Comparison of ENCODE assay signal across 21 mouse cellular contexts in the genomic region with DNA sequence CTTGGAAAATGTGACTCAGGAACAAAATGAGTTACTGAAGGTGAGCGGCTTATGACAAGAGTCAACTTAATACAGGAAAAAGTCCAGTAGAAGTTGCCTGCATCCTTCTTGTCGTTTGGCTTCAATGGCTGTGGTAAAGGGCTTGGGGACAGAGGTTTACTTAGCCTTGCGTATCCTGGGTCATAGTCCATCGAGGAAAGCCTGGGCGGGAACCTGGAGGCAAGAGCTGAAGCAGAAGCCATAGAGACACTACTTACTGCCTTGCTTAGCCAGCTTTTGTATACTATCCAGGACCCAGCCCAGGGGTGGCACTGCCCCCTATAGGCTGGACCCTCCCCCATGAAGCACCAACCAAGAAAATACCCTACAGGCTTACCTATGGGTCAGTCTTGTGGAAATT.
DNase-seq lines count a peak whose midpoint lies in the region; ATAC-seq and TF ChIP-seq lines count a peak whose summit lies in the region.
"Had no signal": no experiment of that assay in that cellular context is flagged by ENCODE, and none has a peak within 500 bp of the region (broad histone marks: within the 10 kb centered on the region; RNA-seq: fewer than 3 reads in every experiment).

No protein-coding gene starts in this region.

- TF ChIP-seq EP300 in liver, postnatal 0 days (IDR thresholded peaks at IDR 0.05; ENCODE audit: low read depth): no peak

- H3K4me1 ChIP-seq in liver, adult 2 months (ENCODE audit: control insufficient read depth, insufficient read depth, low read length): no peaks in the 10 kb centered on the region
- no peaks in the 10 kb centered on the region for H3K4me1 ChIP-seq in liver, postnatal 0 days (ENCODE audit: insufficient read depth)
- no peaks in the 10 kb centered on the region for H3K4me1 ChIP-seq in kidney, postnatal 0 days (replicated peaks; ENCODE audit: insufficient read depth, low read length)
- H3K4me1 ChIP-seq in small intestine, adult 2 months (ENCODE audit: control insufficient read depth, insufficient read depth, insufficient read length, low read length): peaks cover 10% of the 10 kb centered on the region; the same call in 1 of the 2 replicates
- H3K4me1 ChIP-seq: embryonic facial prominence, embryonic 15.5 days; hindbrain, embryonic 15.5 days; limb, embryonic 15.5 days; liver, embryonic 15.5 days had no signal

- H3K36me3 ChIP-seq in liver, adult 2 months (ENCODE audit: control insufficient read depth, insufficient read depth, low read length): peaks cover 43% of the 10 kb centered on the region
- H3K36me3 ChIP-seq in liver, postnatal 0 days (replicated peaks; ENCODE audit: insufficient read depth, low read length): peaks cover 6% of the 10 kb centered on the region
- H3K36me3 ChIP-seq in kidney, postnatal 0 days (ENCODE audit: insufficient read depth, low read length): peaks cover 31% of the 10 kb centered on the region
- H3K36me3 ChIP-seq in small intestine, adult 2 months (ENCODE audit: control insufficient read depth, insufficient read depth, low read length): peaks cover 9% of the 10 kb centered on the region
- H3K36me3 ChIP-seq: embryonic facial prominence, embryonic 15.5 days; G1E; liver, embryonic 15.5 days had no signal

- H3K9ac ChIP-seq in liver, adult 2 months (ENCODE audit: low read depth, low read length): no peak overlapping the region
- no peak overlapping the region for H3K9ac ChIP-seq in liver, postnatal 0 days (replicated peaks)
- no peak overlapping the region for H3K9ac ChIP-seq in kidney, postnatal 0 days (ENCODE audit: low read depth, low read length)
- H3K9ac ChIP-seq: embryonic facial prominence, embryonic 15.5 days; heart, embryonic 15.5 days; hindbrain, embryonic 15.5 days; limb, embryonic 15.5 days; liver, embryonic 15.5 days had no signal

- no peak for TF ChIP-seq CTCF in liver, adult 2 months (IDR thresholded peaks at IDR 0.05; ENCODE audit: low read depth, low read length)
- no peak for TF ChIP-seq CTCF in liver, postnatal 0 days (IDR thresholded peaks at IDR 0.05; ENCODE audit: low read depth)
- TF ChIP-seq CTCF in kidney, postnatal 0 days (IDR thresholded peaks at IDR 0.05; ENCODE audit: low read depth): peak; percentile 22; the same call in 1 of the 2 replicates
- TF ChIP-seq CTCF in small intestine, adult 2 months (IDR thresholded peaks at IDR 0.05; ENCODE audit: extremely low read depth, insufficient read length, insufficient replicate concordance, low read depth, low read length): no peak

- H3K4me2 ChIP-seq in liver, postnatal 0 days (ENCODE audit: low read depth, low read length): no peak overlapping the region
- H3K4me2 ChIP-seq in kidney, postnatal 0 days (ENCODE audit: low read length): no peak overlapping the region
- H3K4me2 ChIP-seq: embryonic facial prominence, embryonic 15.5 days; heart, embryonic 15.5 days; hindbrain, embryonic 15.5 days; limb, embryonic 15.5 days; liver, embryonic 15.5 days had no signal

- no peaks in the 10 kb centered on the region for H3K9me3 ChIP-seq in liver, postnatal 0 days (ENCODE audit: low read length)
- no peaks in the 10 kb centered on the region for H3K9me3 ChIP-seq in kidney, postnatal 0 days (replicated peaks; ENCODE audit: low read length)
- H3K9me3 ChIP-seq: embryonic facial prominence, embryonic 15.5 days; G1E; heart, embryonic 15.5 days; hindbrain, embryonic 15.5 days; limb, embryonic 15.5 days; liver, embryonic 15.5 days had no signal

- H3K27me3 ChIP-seq in liver, adult 2 months (ENCODE audit: control insufficient read depth, insufficient read depth, low read length): no peaks in the 10 kb centered on the region
- H3K27me3 ChIP-seq in liver, postnatal 0 days (ENCODE audit: insufficient read depth, low read length): no peaks in the 10 kb centered on the region
- no peaks in the 10 kb centered on the region for H3K27me3 ChIP-seq in kidney, postnatal 0 days (ENCODE audit: insufficient read depth, low read length)
- H3K27me3 ChIP-seq in small intestine, adult 2 months (ENCODE audit: control insufficient read depth, insufficient read depth, low read length): no peaks in the 10 kb centered on the region
- H3K27me3 ChIP-seq: embryonic facial prominence, embryonic 15.5 days; heart, embryonic 15.5 days; hindbrain, embryonic 15.5 days; limb, embryonic 15.5 days; liver, embryonic 15.5 days had no signal

- TF ChIP-seq POLR2A in liver, adult 2 months (IDR thresholded peaks at IDR 0.05; ENCODE audit: extremely low read depth, insufficient read depth, low read length): no peak
- TF ChIP-seq POLR2A in small intestine, adult 2 months (IDR thresholded peaks at IDR 0.05; ENCODE audit: low read depth, low read length): peak; percentile 18; the same call in 1 of the 2 replicates

- H3K79me2 ChIP-seq in liver, adult 2 months (ENCODE audit: control insufficient read depth, insufficient read depth, low read length): no peaks in the 10 kb centered on the region

- 76% methylated on average over 5 of the region's 5 CpGs for WGBS in liver, adult 2 months
- WGBS in liver, postnatal 0 days (ENCODE audit: insufficient replicate concordance): 80% methylated on average over 5 of the region's 5 CpGs
- WGBS in kidney, postnatal 0 days: 82% methylated on average over 5 of the region's 5 CpGs
- 35% methylated on average over 5 of the region's 5 CpGs for WGBS in small intestine, adult 2 months

- peak; percentile 21 for DNase-seq in liver, adult 2 months (ENCODE audit: extremely low read depth, low read depth, low spot score)
- no peak for DNase-seq in liver, postnatal 0 days
- DNase-seq in kidney, postnatal 0 days (ENCODE audit: low spot score): no peak
- DNase-seq in thymus, postnatal 14 days: no peak
- DNase-seq in spleen, postnatal 36 days (ENCODE audit: low spot score in 2 of 2): no peak
- DNase-seq: adrenal gland, adult 2 months; cerebellum, adult 11 months; cerebellum, adult 9-11 months; left cerebral cortex, postnatal 4 days; lung, postnatal 4 days; thymus, adult 18-20 months; thymus, postnatal 4 days had no signal

- no peak overlapping the region for H3K4me3 ChIP-seq in liver, adult 2 months (ENCODE audit: insufficient read depth, low read depth, low read length)
- H3K4me3 ChIP-seq in liver, postnatal 0 days (ENCODE audit: low read depth, low read length): no peak overlapping the region
- no peak overlapping the region for H3K4me3 ChIP-seq in kidney, postnatal 0 days (replicated peaks; ENCODE audit: low read depth, low read length)
- no peak overlapping the region for H3K4me3 ChIP-seq in small intestine, adult 2 months (ENCODE audit: low read depth, low read length)
- H3K4me3 ChIP-seq: embryonic facial prominence, embryonic 15.5 days; heart, embryonic 15.5 days; hindbrain, embryonic 15.5 days; limb, embryonic 15.5 days; liver, embryonic 15.5 days had no signal

- H3K27ac ChIP-seq in liver, adult 2 months (replicated peaks; ENCODE audit: insufficient read depth, low read depth, low read length): no peak overlapping the region
- no peak overlapping the region for H3K27ac ChIP-seq in liver, postnatal 0 days (ENCODE audit: low read depth)
- H3K27ac ChIP-seq in kidney, postnatal 0 days: no peak overlapping the region
- H3K27ac ChIP-seq in small intestine, adult 2 months (ENCODE audit: insufficient read depth, low read depth, low read length): peak overlapping the region; percentile 72
- H3K27ac ChIP-seq: embryonic facial prominence, embryonic 15.5 days; heart, embryonic 15.5 days; hindbrain, embryonic 15.5 days; limb, embryonic 15.5 days; liver, embryonic 15.5 days had no signal

- no peak for ATAC-seq in liver, postnatal 0 days
- ATAC-seq in kidney, postnatal 0 days (replicated peaks; ENCODE audit: low FRiP score, low read depth): peak; percentile 67; the same call in 1 of the 2 replicates
- no peak for ATAC-seq in frontal cortex, adult (ENCODE audit: low TSS enrichment)
- ATAC-seq: forebrain, embryonic 14.5 days had no signal
